Mouse (Mus musculus) lung, embryonic 14.5 days (tissue): Measurements from ENCODE around the gene Fat3. TPM values are rescaled to one million over a fixed set of nuclear protein-coding genes. Genes with fewer than 3 reads are reported as not detected.

Experiments used
- ATAC-seq: fragments of 200-750 bp; cut with Nextera tagmentation; 2 replicates; pipeline ENCODE4 v1.8.0; 2017; ENCODE audit warnings: mild to moderate bottlenecking, moderate TSS enrichment, moderate library complexity; ENCODE audit not compliant: insufficient read depth
- DNase-seq: peaks from one replicate; pipeline ENCODE4 v3.0.0-alpha.2; 2015
- H3K27ac ChIP-seq: fragments of 300-500 bp; sonication (generic); 2 replicates; pipeline ENCODE4 v1.5.1; 2014; ENCODE audit warnings: low read depth, mild to moderate bottlenecking, moderate library complexity
- H3K27me3 ChIP-seq: fragments of 300-500 bp; sonication (generic); 2 replicates; pipeline ENCODE4 v1.6.1; 2014; ENCODE audit warnings: low read length, control low read depth; ENCODE audit not compliant: insufficient read depth
- H3K36me3 ChIP-seq: fragments of 300-500 bp; sonication (generic); 2 replicates; pipeline ENCODE4 v1.6.1; 2014; ENCODE audit warnings: control low read depth; ENCODE audit not compliant: insufficient read depth
- H3K4me1 ChIP-seq: fragments of 300-500 bp; sonication (generic); 2 replicates; pipeline ENCODE4 v1.6.1; 2014; ENCODE audit warnings: antibody characterized with exemption, control low read depth; ENCODE audit not compliant: insufficient read depth
- H3K4me2 ChIP-seq: fragments of 300-500 bp; sonication (generic); 2 replicates; pipeline ENCODE4 v1.6.1; 2014; ENCODE audit warnings: mild to moderate bottlenecking
- H3K4me3 ChIP-seq: fragments of 300-500 bp; sonication (generic); 2 replicates; pipeline ENCODE4 v1.5.1; 2014; ENCODE audit warnings: low read depth, low read length
- H3K9ac ChIP-seq: fragments of 300-500 bp; sonication (generic); 2 replicates; pipeline ENCODE4 v1.6.1; 2014
- H3K9me3 ChIP-seq: fragments of 300-500 bp; sonication (generic); 2 replicates; pipeline ENCODE4 v1.6.1; 2016; ENCODE audit warnings: low read depth, low read length, control low read depth
- CTCF ChIP-seq: IDR thresholded peaks from 2 replicates; pipeline ENCODE4 v1.5.1; 2016; ENCODE audit warnings: antibody characterized with exemption, low read depth
- WGBS: fragments of 180-500 bp; shearing (Covaris S2); extraction: QIAGEN DNeasy Blood & Tissue Kit; methylation state at CpG from one replicate; pipeline ENCODE4 v1.1.7; 2014; 5-methylcytosine and 5-hydroxymethylcytosine counted together
- polyA plus RNA-seq: library from polyadenylated mRNA; unstranded; fragments of >200 nt; fragmentation: Nextera tagmentation; extraction: Ambion mirVana; gene quantifications from 2 replicates; pipeline ENCODE4 v1.2.1, GENCODE M21; 2014

Gene Fat3
- polyA plus RNA-seq, 1 experiment from 2014 or later = 1.2 TPM

GRCm38 (mm10) chr9:16093047-16093668 is 407.9 kb downstream of the Fat3 start:
- H3K27ac ChIP-seq = no peak overlapping the region
- no peak for DNase-seq

GRCm38 (mm10) chr9:16092051-16092967 is 408.8 kb downstream of the Fat3 start:
- 51% methylated on average over 5 of the region's 5 CpGs for WGBS
- no peak for TF ChIP-seq CTCF
- Histone ChIP-seq H3K4me3 (no peak overlapping the region), H3K9ac (no peak overlapping the region), H3K27me3 (no peaks in the 10 kb centered on the region), H3K9me3 (no peaks in the 10 kb centered on the region), H3K4me1 (no peaks in the 10 kb centered on the region), H3K36me3 (no peaks in the 10 kb centered on the region), H3K4me2 (no peak overlapping the region), H3K27ac (no peak overlapping the region)
- DNase-seq (no peak), ATAC-seq (no peak)

More at GRCm38 (mm10) chr9:16093047-16093668, 407.9 kb downstream of the Fat3 start:
- Histone ChIP-seq H3K9me3 (no peaks in the 10 kb centered on the region), H3K9ac (no peak overlapping the region), H3K27me3 (no peaks in the 10 kb centered on the region), H3K4me3 (no peak overlapping the region), H3K4me1 (no peaks in the 10 kb centered on the region), H3K36me3 (no peaks in the 10 kb centered on the region), H3K4me2 (no peak overlapping the region)
- 71% methylated on average over 8 of the region's 8 CpGs for WGBS
- no peak for ATAC-seq
- no peak for TF ChIP-seq CTCF

GRCm38 (mm10) chr9:16079292-16079691 is 421.8 kb downstream of the Fat3 start:
- Histone ChIP-seq H3K4me2 (no peak overlapping the region), H3K4me1 (no peaks in the 10 kb centered on the region), H3K9ac (no peak overlapping the region), H3K9me3 (no peaks in the 10 kb centered on the region), H3K27me3 (no peaks in the 10 kb centered on the region), H3K4me3 (no peak overlapping the region), H3K36me3 (no peaks in the 10 kb centered on the region), H3K27ac (no peak overlapping the region)
- 33% methylated on average over 2 of the region's 2 CpGs for WGBS
- no peak for ATAC-seq
- DNase-seq = peak; percentile 25
- no peak for TF ChIP-seq CTCF

GRCm38 (mm10) chr9:16074664-16075063 is 426.4 kb downstream of the Fat3 start:
- Histone ChIP-seq H3K4me3 (no peak overlapping the region), H3K4me2 (no peak overlapping the region), H3K9me3 (no peaks in the 10 kb centered on the region), H3K27me3 (no peaks in the 10 kb centered on the region), H3K27ac (no peak overlapping the region), H3K4me1 (no peaks in the 10 kb centered on the region), H3K9ac (no peak overlapping the region), H3K36me3 (no peaks in the 10 kb centered on the region)
- ATAC-seq = no peak
- WGBS = 80% methylated on average over 2 of the region's 2 CpGs
- no peak for TF ChIP-seq CTCF
- no peak for DNase-seq

- Histone ChIP-seq H3K36me3 (no peaks in the 10 kb centered on the region), H3K4me1 (no peaks in the 10 kb centered on the region), H3K9ac (no peak overlapping the region), H3K27ac (no peak overlapping the region), H3K4me3 (no peak overlapping the region), H3K9me3 (no peaks in the 10 kb centered on the region), H3K27me3 (no peaks in the 10 kb centered on the region), H3K4me2 (no peak overlapping the region)
- 61% methylated on average over 6 of the region's 6 CpGs for WGBS
- DNase-seq (no peak), ATAC-seq (no peak)
- TF ChIP-seq CTCF = no peak
Measured at GRCm38 (mm10) chr9:16074116-16074515, 427.0 kb downstream of the Fat3 start.

GRCm38 (mm10) chr9:16063447-16063846 is 437.6 kb downstream of the Fat3 start:
- Histone ChIP-seq H3K4me3 (no peak overlapping the region), H3K9ac (no peak overlapping the region), H3K4me1 (no peaks in the 10 kb centered on the region), H3K4me2 (no peak overlapping the region), H3K27ac (no peak overlapping the region), H3K9me3 (no peaks in the 10 kb centered on the region), H3K36me3 (no peaks in the 10 kb centered on the region), H3K27me3 (no peaks in the 10 kb centered on the region)
- TF ChIP-seq CTCF = no peak
- WGBS = 66% methylated on average over 4 of the region's 4 CpGs
- no peak for ATAC-seq
- DNase-seq = no peak

- Histone ChIP-seq H3K4me1 (no peaks in the 10 kb centered on the region), H3K4me3 (no peak overlapping the region), H3K9me3 (no peaks in the 10 kb centered on the region), H3K27me3 (no peaks in the 10 kb centered on the region), H3K4me2 (no peak overlapping the region), H3K36me3 (no peaks in the 10 kb centered on the region), H3K9ac (no peak overlapping the region), H3K27ac (no peak overlapping the region)
- DNase-seq = no peak
- TF ChIP-seq CTCF = no peak
- no peak for ATAC-seq
Measured at GRCm38 (mm10) chr9:16062472-16062871, 438.6 kb downstream of the Fat3 start.
